Mouse (Mus musculus): ENCODE results near the gene Iqck. TPM values are rescaled to one million over a fixed set of nuclear protein-coding genes. Genes with fewer than 3 reads are reported as not detected.
A peak's percentile ranks its signal among the peaks of the same experiment; 100 is the strongest.

The Iqck gene
- total RNA-seq, 2 experiments from 2014 or later = 4.0 to 4.5 TPM

- peak in 1 of 2 experiments; percentile 55 for DNase-seq (ENCODE audit: extremely low spot score in 1 of 2, low spot score in 1 of 2)
Observed at GRCm38 (mm10) chr7:119015736-119016135, 160.2 kb downstream of the Iqck start.

DNA sequence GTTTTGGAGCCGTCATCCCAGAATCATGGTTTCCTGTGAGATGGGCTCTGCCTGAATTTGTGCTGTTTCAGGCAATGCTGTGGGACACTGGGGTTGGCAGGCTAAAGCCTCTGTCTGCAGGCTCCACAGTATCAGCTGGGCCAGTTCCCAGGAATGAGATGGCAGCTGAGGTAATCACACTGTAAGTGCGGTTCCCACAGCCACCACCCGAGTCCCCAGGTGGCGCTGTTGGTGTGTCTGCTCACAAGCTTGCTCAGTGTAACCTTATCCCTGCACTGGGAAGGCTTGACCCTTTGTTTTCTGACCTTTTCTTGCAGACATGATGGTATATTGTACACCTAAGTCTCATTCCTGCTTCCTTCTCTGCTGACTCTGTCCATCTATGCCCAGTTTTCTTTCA lies 164.0 kb downstream of the Iqck start:
- peak in 1 of 2 experiments; percentile 64 for DNase-seq (ENCODE audit: extremely low spot score in 1 of 2, low spot score in 1 of 2)

Other genes starting within 250 kb of the Iqck start
- 100 to 1,000 TPM; 222 to 253 TPM for gene Gde1, start 150.0 kb upstream of the Iqck start, total RNA-seq (2021)
- gene Ccp110, start 143.2 kb upstream of the Iqck start, total RNA-seq (2021) = 10 to 100 TPM; 46.4 to 47.7 TPM
- gene Vps35l, start 115.5 kb upstream of the Iqck start, total RNA-seq (2021) = 10 to 100 TPM; 62.8 to 68.5 TPM
- gene Knop1, start 502 bp downstream of the Iqck start, total RNA-seq (2021) = 10 to 100 TPM; 24.1 to 27.5 TPM
- gene Gprc5b, start 139.5 kb downstream of the Iqck start, total RNA-seq (2021) = 100 to 1,000 TPM; 110 to 125 TPM